Mouse (Mus musculus) brain, embryonic 14.5 days (tissue): ENCODE results near the gene Gm13272.
"Not testable (repeated sequence)": the region's sequence is repeated elsewhere in the genome, so short reads cannot be mapped to it uniquely, and the experiment has no call there.

Experiments
- CTCF ChIP-seq: fragments of 200-500 bp; IDR thresholded peaks from 2 replicates; pipeline ENCODE4 v1.5.1; 2012; ENCODE audit warnings: inconsistent platforms, mild to moderate bottlenecking, moderate library complexity, borderline replicate concordance; ENCODE audit not compliant: insufficient read depth, insufficient read length; ENCODE audit errors: extremely low read depth
- POLR2A ChIP-seq: fragments of 200-500 bp; IDR thresholded peaks from 2 replicates; pipeline ENCODE4 v1.6.1; 2012; ENCODE audit warnings: mild to moderate bottlenecking, inconsistent platforms, borderline replicate concordance; ENCODE audit not compliant: poor library complexity, insufficient read depth, insufficient read length, severe bottlenecking; ENCODE audit errors: extremely low read depth

DNA sequence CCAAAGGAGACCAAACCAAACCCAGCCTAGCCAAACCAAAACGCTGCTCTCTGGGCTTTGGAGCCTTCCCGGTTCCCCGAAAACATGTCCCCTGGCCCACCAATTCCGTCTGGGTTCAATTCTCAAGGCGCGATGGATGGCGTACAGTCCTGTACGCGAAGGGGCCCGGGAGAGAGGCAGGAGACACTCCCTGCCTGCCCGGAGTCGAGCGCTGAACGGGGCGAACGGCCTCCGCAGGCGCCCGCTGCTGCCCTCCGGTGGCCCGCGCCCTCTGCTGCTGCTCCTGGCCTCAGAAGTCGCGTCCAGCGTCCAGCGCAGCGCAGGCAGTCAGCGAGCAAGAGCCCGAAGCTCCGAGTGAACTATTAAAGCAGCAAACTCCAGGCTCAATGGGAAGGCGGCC is 2.7 kb downstream of the Gm13272 start:
- TF ChIP-seq POLR2A, CTCF: not testable (repeated sequence)
